Mouse (Mus musculus): ENCODE results near the gene Rps6kl1.

GRCm38 (mm10) chr12:85197936-85198335 is 46.9 kb upstream of the Rps6kl1 start:
- no peak for TF ChIP-seq POLR2A (IDR thresholded peaks at IDR 0.05; ENCODE audit: low read depth, low read length)
- TF ChIP-seq CTCF (IDR thresholded peaks at IDR 0.05; ENCODE audit: borderline replicate concordance, insufficient read depth, low read length) = no peak

All from embryonic fibroblast, embryonic 13.5 days (primary cell).